Comparison of ENCODE assay signal across 26 mouse cellular contexts in the genomic region with DNA sequence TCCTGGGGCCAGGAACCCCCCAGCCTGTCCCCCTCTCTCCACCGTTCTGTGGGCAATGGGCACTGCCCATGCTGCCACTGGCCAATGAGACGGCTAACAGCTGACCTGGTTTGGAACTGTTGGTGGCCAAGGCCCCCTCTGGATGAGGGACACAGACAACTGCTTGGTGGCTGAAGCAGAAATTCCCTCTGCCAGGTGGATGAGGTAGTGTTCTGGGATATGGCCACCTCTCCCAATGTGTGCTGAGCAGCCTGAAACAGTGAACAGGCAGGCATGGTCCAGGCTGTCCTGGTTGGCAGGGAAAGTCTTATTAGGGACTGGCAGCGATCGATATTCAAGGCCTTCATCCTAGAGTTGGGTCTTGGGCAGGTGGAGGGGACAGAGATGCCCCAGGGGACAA. TPM values are rescaled to one million over a fixed set of nuclear protein-coding genes. Genes with fewer than 3 reads are reported as not detected.
DNase-seq lines count a peak whose midpoint lies in the region; ATAC-seq and TF ChIP-seq lines count a peak whose summit lies in the region.
"Had no signal": no experiment of that assay in that cellular context is flagged by ENCODE, and none has a peak within 500 bp of the region (broad histone marks: within the 10 kb centered on the region; RNA-seq: fewer than 3 reads in every experiment).

No protein-coding gene starts in this region.

- peaks cover 33% of the 10 kb centered on the region for H3K36me3 ChIP-seq in lung, embryonic 15.5 days
- H3K36me3 ChIP-seq: midbrain, embryonic 13.5 days; neural tube, embryonic 13.5 days had no signal

- no peaks in the 10 kb centered on the region for H3K27me3 ChIP-seq in lung, embryonic 15.5 days
- no peaks in the 10 kb centered on the region for H3K27me3 ChIP-seq in cerebellum, adult 2 months (ENCODE audit: control insufficient read depth, insufficient read depth, low read length)
- H3K27me3 ChIP-seq: embryonic facial prominence, embryonic 13.5 days; midbrain, embryonic 13.5 days; neural tube, embryonic 13.5 days had no signal

- TF ChIP-seq POLR2A in cerebellum, adult 2 months (IDR thresholded peaks at IDR 0.05; ENCODE audit: borderline replicate concordance, insufficient read depth, low read length): no peak

- 72% methylated on average over 4 of the region's 4 CpGs for WGBS in lung, embryonic 15.5 days
- WGBS in cerebellum, adult 2 months: 11% methylated on average over 4 of the region's 4 CpGs

- peak overlapping the region; percentile 65; the same call in 1 of the 2 replicates for H3K27ac ChIP-seq in lung, embryonic 15.5 days
- H3K27ac ChIP-seq in cerebellum, adult 2 months (ENCODE audit: insufficient read depth, low read length): peak overlapping the region; percentile 51
- H3K27ac ChIP-seq: hindbrain, postnatal 0 days; midbrain, embryonic 13.5 days; neural tube, embryonic 13.5 days had no signal

- no peak overlapping the region for H3K4me3 ChIP-seq in lung, embryonic 15.5 days
- no peak overlapping the region for H3K4me3 ChIP-seq in cerebellum, adult 2 months (replicated peaks; ENCODE audit: insufficient read depth, low read depth, low read length)
- H3K4me3 ChIP-seq: embryonic facial prominence, embryonic 13.5 days; hindbrain, embryonic 10.5 days; midbrain, embryonic 13.5 days; neural tube, embryonic 13.5 days had no signal

- ATAC-seq in lung, embryonic 15.5 days (ENCODE audit: borderline replicate concordance, extremely low read depth, low FRiP score, low TSS enrichment): no peak
- no peak for ATAC-seq in erythroblast, adult 5-6 weeks (replicated peaks; ENCODE audit: low FRiP score, poor library complexity, severe bottlenecking)
- ATAC-seq: forebrain, embryonic 16.5 days; hindbrain, postnatal 0 days; liver, postnatal 0 days; midbrain, embryonic 13.5 days had no signal

- H3K9ac ChIP-seq in lung, embryonic 15.5 days: no peak overlapping the region
- H3K9ac ChIP-seq: embryonic facial prominence, embryonic 13.5 days; liver, postnatal 0 days; midbrain, embryonic 13.5 days; neural tube, embryonic 13.5 days had no signal

- DNase-seq in lung, postnatal 14 days: no peak
- DNase-seq in cerebellum, adult 11 months: peak; percentile 54
- DNase-seq in cerebellum, adult 2 months: peak; percentile 66 to 68
- peak; percentile 59 to 63 for DNase-seq in cerebellum, postnatal 36 days
- DNase-seq in frontal cortex, postnatal 25 days (ENCODE audit: low spot score in 2 of 2): no peak
- DNase-seq: gastrocnemius, postnatal 10 days; heart, adult 18-20 months; liver, postnatal 0 days; right cerebral cortex, adult 18-20 months; thymus, postnatal 36 days had no signal

- H3K9me3 ChIP-seq in lung, embryonic 15.5 days: no peaks in the 10 kb centered on the region
- H3K9me3 ChIP-seq: hindbrain, embryonic 10.5 days; midbrain, embryonic 13.5 days; neural tube, embryonic 13.5 days had no signal

- no peak overlapping the region for H3K4me2 ChIP-seq in lung, embryonic 15.5 days
- H3K4me2 ChIP-seq: embryonic facial prominence, embryonic 13.5 days; midbrain, embryonic 13.5 days; neural tube, embryonic 13.5 days had no signal

- peaks cover 60% of the 10 kb centered on the region for H3K4me1 ChIP-seq in lung, embryonic 15.5 days
- H3K4me1 ChIP-seq in cerebellum, adult 2 months (ENCODE audit: control insufficient read depth, insufficient read depth, low read length): peaks cover 57% of the 10 kb centered on the region

- no peak for TF ChIP-seq CTCF in cerebellum, adult 2 months (IDR thresholded peaks at IDR 0.05; ENCODE audit: borderline replicate concordance, insufficient read depth, low read depth, low read length)

RNA-seq across cellular contexts. Expression of gene H1foo, which starts 10.4 kb away (rescaled TPM):
- polyA plus RNA-seq in lung, embryonic 15.5 days (2015; fragmentation: Nextera tagmentation; extraction: Ambion mirVana): not detected in 2 replicates
- not detected in 2 replicates for polyA plus RNA-seq in cerebellum, adult 2 months (2012; rRNA removed)
- total RNA-seq in erythroblast, adult 5-6 weeks (2015; ENCODE audit: low replicate concordance): not detected in 2 replicates
- not detected in 2 replicates for total RNA-seq in erythroblast, adult 5-6 weeks (2017; ENCODE audit: low replicate concordance)
- total RNA-seq: adrenal gland, adult 2 months; gastrocnemius, postnatal 10 days; heart, adult 18-20 months; layer of hippocampus, adult 8-10 months; left cerebral cortex, postnatal 25 days; liver, adult 2 months had no signal
- polyA plus RNA-seq: adrenal gland, adult 2 months; brain, embryonic 14.5 days; cortical plate, adult 2 months; embryonic facial prominence, embryonic 13.5 days; forebrain, embryonic 16.5 days; heart, postnatal 0 days; hindbrain, embryonic 10.5 days; hindbrain, postnatal 0 days; kidney, adult 2 months; liver, adult 2 months; liver, postnatal 0 days; midbrain, embryonic 13.5 days; neural tube, embryonic 13.5 days had no signal

RNA-seq across cellular contexts. Expression of gene Rho, which starts 23.6 kb away (rescaled TPM):
- polyA plus RNA-seq in lung, embryonic 15.5 days (2015; fragmentation: Nextera tagmentation; extraction: Ambion mirVana): 0.20 and 0.35 TPM in 2 replicates
- 0.79 and 0.89 TPM in 2 replicates for polyA plus RNA-seq in cerebellum, adult 2 months (2012; rRNA removed)
- total RNA-seq in erythroblast, adult 5-6 weeks (2015; ENCODE audit: low replicate concordance): not detected in 2 replicates
- total RNA-seq in erythroblast, adult 5-6 weeks (2017; ENCODE audit: low replicate concordance): 0.09 TPM in 1 of 2 replicates, not detected in the other
- total RNA-seq: heart, adult 18-20 months; liver, adult 2 months had no signal
- polyA plus RNA-seq: heart, postnatal 0 days; liver, postnatal 0 days had no signal

RNA-seq across cellular contexts. Expression of gene Plxnd1, which starts 39.6 kb away (rescaled TPM):
- 49.2 and 53.5 TPM in 2 replicates for polyA plus RNA-seq in lung, embryonic 15.5 days (2015; fragmentation: Nextera tagmentation; extraction: Ambion mirVana)
- 24.2 and 29.4 TPM in 2 replicates for polyA plus RNA-seq in cerebellum, adult 2 months (2012; rRNA removed)
- 10.0 and 55.1 TPM in 2 replicates for total RNA-seq in erythroblast, adult 5-6 weeks (2015; ENCODE audit: low replicate concordance)
- 11.8 and 18.1 TPM in 2 replicates for total RNA-seq in erythroblast, adult 5-6 weeks (2017; ENCODE audit: low replicate concordance)

Comparison
In these comparisons a context has a peak if more than half of its experiments do, and no peak if none do; other contexts are left out.
1. DNase-seq: peak in cerebellum, adult 11 months (single experiment), cerebellum, adult 2 months (2 of 2) and cerebellum, postnatal 36 days (2 of 2); none in lung, postnatal 14 days (single experiment) and frontal cortex, postnatal 25 days (0 of 2).